Mouse (Mus musculus) CH12.LX (cell line): ENCODE results near the gene Gpr45. TPM values are rescaled to one million over a fixed set of nuclear protein-coding genes. Genes with fewer than 3 reads are reported as not detected.

ENCODE experiments used
- DNase-seq: peaks from one replicate; pipeline ENCODE4 v3.0.0-alpha.2; 2013; ENCODE audit errors: extremely low read depth
- H3K27ac ChIP-seq: 2 replicates; pipeline ENCODE4 v1.5.1; 2012; ENCODE audit warnings: low read depth, mild to moderate bottlenecking, control low read depth, moderate library complexity; ENCODE audit not compliant: insufficient read depth
- H3K27me3 ChIP-seq: replicated peaks from 2 replicates; pipeline ENCODE3; 2012; ENCODE audit warnings: inconsistent platforms
- H3K36me3 ChIP-seq, 2 experiments: replicated peaks in 1 of 2; 2 replicates each; pipeline versions ENCODE3 to v1.6.1; 2012; ENCODE audit warnings: inconsistent platforms in 1 of 2, low read length in 1 of 2, mild to moderate bottlenecking in 1 of 2, mixed read lengths in 1 of 2, moderate library complexity in 1 of 2; ENCODE audit not compliant: control insufficient read depth in 1 of 2, insufficient read depth in 1 of 2
- H3K4me1 ChIP-seq, 2 experiments: 2 replicates each; pipeline ENCODE4 v1.6.1; 2012; ENCODE audit warnings: inconsistent platforms in 1 of 2, moderate library complexity in 1 of 2; ENCODE audit not compliant: insufficient read depth in 2 of 2, control insufficient read depth in 1 of 2
- H3K4me2 ChIP-seq: 2 replicates; pipeline ENCODE4 v1.6.1; 2012; ENCODE audit warnings: low read depth, mild to moderate bottlenecking, control low read depth; ENCODE audit not compliant: poor library complexity, insufficient read depth, severe bottlenecking
- H3K4me3 ChIP-seq, 3 experiments: fragments of 150-350 bp in 1 of 3; sonication (generic) in 1 of 3; replicated peaks in 1 of 3; 2 replicates each; pipeline versions ENCODE3 to v1.5.1; 2011 to 2012; ENCODE audit warnings: low read depth in 2 of 3, low read length in 2 of 3, mild to moderate bottlenecking in 2 of 3, moderate library complexity in 2 of 3, control low read depth in 1 of 3, improper control_type of control experiment in 1 of 3, inconsistent platforms in 1 of 3, mixed read lengths in 1 of 3; ENCODE audit not compliant: poor library complexity in 1 of 3
- H3K79me2 ChIP-seq: replicated peaks from 2 replicates; pipeline ENCODE4 v1.6.1; 2012; ENCODE audit warnings: mild to moderate bottlenecking, moderate library complexity; ENCODE audit not compliant: control insufficient read depth, poor library complexity, insufficient read depth, severe bottlenecking; ENCODE audit errors: extremely low read depth
- H3K9ac ChIP-seq: 2 replicates; pipeline ENCODE4 v1.6.1; 2012; ENCODE audit warnings: low read depth, mild to moderate bottlenecking, control low read depth, moderate library complexity; ENCODE audit not compliant: insufficient read depth
- H3K9me3 ChIP-seq: replicated peaks from 2 replicates; pipeline ENCODE3; 2012; ENCODE audit warnings: low read length, inconsistent platforms, mixed read lengths
- BHLHE40 ChIP-seq: IDR thresholded peaks from 2 replicates; pipeline ENCODE4 v1.6.1; 2011; ENCODE audit warnings: mild to moderate bottlenecking, low read depth, low read length, improper control_type of control experiment
- CHD1 ChIP-seq: IDR thresholded peaks from 2 replicates; pipeline ENCODE4 v1.6.1; 2012; ENCODE audit warnings: low read depth, low read length, improper control_type of control experiment, inconsistent platforms
- CTCF ChIP-seq, 2 experiments: IDR thresholded peaks in 1 of 2; conservative IDR thresholded peaks in 1 of 2; 2 replicates each; pipeline ENCODE4 v1.5.1; 2011 to 2012; ENCODE audit warnings: low read depth in 2 of 2, low read length in 2 of 2, improper control_type of control experiment in 1 of 2, inconsistent platforms in 1 of 2, mild to moderate bottlenecking in 1 of 2, moderate library complexity in 1 of 2
- E2F4 ChIP-seq: IDR thresholded peaks from 2 replicates; pipeline ENCODE4 v1.6.1; 2011; ENCODE audit warnings: low read depth, low read length, improper control_type of control experiment; ENCODE audit not compliant: insufficient replicate concordance
- ELF1 ChIP-seq: IDR thresholded peaks from 2 replicates; pipeline ENCODE4 v1.6.1; 2014; ENCODE audit warnings: low read depth, mild to moderate bottlenecking, inconsistent platforms, low read length, improper control_type of control experiment
- IRF4 ChIP-seq: IDR thresholded peaks from 2 replicates; pipeline ENCODE4 v1.6.1; 2014; ENCODE audit warnings: low read depth, mild to moderate bottlenecking, inconsistent platforms, low read length, improper control_type of control experiment
- JUND ChIP-seq: conservative IDR thresholded peaks from 2 replicates; pipeline ENCODE4 v1.6.1; 2011; ENCODE audit warnings: low read depth, low read length, improper control_type of control experiment
- MAX ChIP-seq: IDR thresholded peaks from 2 replicates; pipeline ENCODE4 v1.6.1; 2011; ENCODE audit warnings: low read length, improper control_type of control experiment
- MEF2A ChIP-seq: IDR thresholded peaks from 2 replicates; pipeline ENCODE4 v1.6.1; 2014; ENCODE audit warnings: low read depth, mild to moderate bottlenecking, inconsistent platforms, low read length, improper control_type of control experiment, borderline replicate concordance
- MYC ChIP-seq: IDR thresholded peaks from 2 replicates; pipeline ENCODE4 v1.6.1; 2011; ENCODE audit warnings: low read depth, mild to moderate bottlenecking, improper control_type of control experiment, low read length
- NELFE ChIP-seq: IDR thresholded peaks from 2 replicates; pipeline ENCODE4 v1.6.1; 2011; ENCODE audit warnings: low read depth, low read length, improper control_type of control experiment
- PAX5 ChIP-seq: IDR thresholded peaks from 2 replicates; pipeline ENCODE4 v1.6.1; 2012; ENCODE audit warnings: low read length, inconsistent platforms, mixed read lengths
- POLR2A ChIP-seq: IDR thresholded peaks from 2 replicates; pipeline ENCODE4 v1.6.1; 2011; ENCODE audit warnings: low read depth, mild to moderate bottlenecking, improper control_type of control experiment, low read length
- POLR2AphosphoS2 ChIP-seq: IDR thresholded peaks from 2 replicates; pipeline ENCODE4 v1.6.1; 2011; ENCODE audit warnings: low read depth, low read length, improper control_type of control experiment
- RAD21 ChIP-seq: IDR thresholded peaks from 2 replicates; pipeline ENCODE4 v1.6.1; 2011; ENCODE audit warnings: low read depth, mild to moderate bottlenecking, low read length, improper control_type of control experiment, moderate library complexity
- RCOR1 ChIP-seq: conservative IDR thresholded peaks from 2 replicates; pipeline ENCODE4 v1.6.1; 2012; ENCODE audit warnings: low read depth, mild to moderate bottlenecking, inconsistent platforms, low read length, improper control_type of control experiment
- SMC3 ChIP-seq: IDR thresholded peaks from 2 replicates; pipeline ENCODE4 v1.6.1; 2011; ENCODE audit warnings: low read depth, low read length, improper control_type of control experiment
- ZC3H11A ChIP-seq: IDR thresholded peaks from 2 replicates; pipeline ENCODE4 v1.6.1; 2012; ENCODE audit warnings: low read depth, mild to moderate bottlenecking, inconsistent platforms, low read length, improper control_type of control experiment
- ZNF384 ChIP-seq: IDR thresholded peaks from 2 replicates; pipeline ENCODE4 v1.6.1; 2012; ENCODE audit warnings: low read depth, low read length, improper control_type of control experiment, inconsistent platforms
- dilution Hi-C: fragments of 300-500 bp; cut with MboI; formaldehyde crosslinking; loops from 2 replicates; pipeline ENCODE4 v1.14.3; 2020; ENCODE audit warnings: low sequenced_read_pairs; ENCODE audit not compliant: extremely low pct_unique_long_range_greater_than_20kb, extremely low pct_ligation_motif_present
- in situ Hi-C: fragments of 300-500 bp; cut with MboI; formaldehyde crosslinking; loops from 3 replicates; pipeline ENCODE4 v1.14.3; 2019; ENCODE audit warnings: low sequenced_read_pairs, low pct_ligation_motif_present, low pct_unique_long_range_greater_than_20kb, mixed read lengths
- polyA plus RNA-seq: library from polyadenylated mRNA; unstranded; fragments of >175 nt; gene quantifications from 2 replicates; pipeline ENCODE4 v1.2.1, GENCODE M21; 2012; ENCODE audit warnings: low read depth; ENCODE audit not compliant: insufficient read length
- total RNA-seq, 2 experiments: library from RNA; depleted of rRNA; stranded (reverse); fragments of 300-350 nt in 1 of 2; fragments of >200 nt in 1 of 2; gene quantifications; 2 replicates each; pipeline ENCODE4 v1.2.3; 2012 to 2014

The Gpr45 gene
- total and polyA plus RNA-seq, 3 experiments = not detected

DNA sequence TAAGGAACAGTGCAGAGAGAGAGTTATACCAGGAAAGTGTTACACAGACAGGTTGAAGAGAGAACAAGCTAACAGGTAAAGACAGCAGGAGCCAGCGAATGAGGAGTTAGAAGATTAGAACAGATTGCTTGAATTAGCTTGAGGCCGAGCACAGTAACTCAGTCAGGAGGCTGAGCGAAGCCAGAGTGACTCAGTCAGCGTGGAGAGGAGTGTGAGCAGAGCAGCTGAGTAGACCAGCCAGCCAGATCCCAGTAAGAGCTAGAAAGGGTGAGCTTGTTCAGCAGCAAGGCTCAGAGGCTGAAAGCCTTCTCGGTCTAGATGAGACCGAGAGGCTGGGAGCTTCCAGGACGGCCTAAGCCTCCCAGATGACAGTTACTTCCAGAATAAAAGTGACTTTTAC lies 46.0 kb upstream of the Gpr45 start:
- in situ Hi-C loops (loop anchor here (25.0 kb wide), 1 partner anchor 356 kb away; no protein-coding TSS in a partner anchor), dilution Hi-C loops (no loop called here)
- Histone ChIP-seq H3K4me3 (no peak overlapping the region), H3K4me1 (peaks cover 0 to 4% of the 10 kb centered on the region in 2 experiments; a peak in 1 of 4 replicates), H3K9me3 (no peaks in the 10 kb centered on the region), H3K79me2 (no peaks in the 10 kb centered on the region), H3K27me3 (no peaks in the 10 kb centered on the region), H3K4me2 (no peak overlapping the region), H3K9ac (no peak overlapping the region), H3K36me3 (peaks cover 26 to 60% of the 10 kb centered on the region in 2 experiments), H3K27ac (no peak overlapping the region)
- no peak for DNase-seq
- TF ChIP-seq POLR2AphosphoS2 = no peak
- TF ChIP-seq MYC = no peak
- TF ChIP-seq JUND = no peak
- TF ChIP-seq BHLHE40 = no peak

DNA sequence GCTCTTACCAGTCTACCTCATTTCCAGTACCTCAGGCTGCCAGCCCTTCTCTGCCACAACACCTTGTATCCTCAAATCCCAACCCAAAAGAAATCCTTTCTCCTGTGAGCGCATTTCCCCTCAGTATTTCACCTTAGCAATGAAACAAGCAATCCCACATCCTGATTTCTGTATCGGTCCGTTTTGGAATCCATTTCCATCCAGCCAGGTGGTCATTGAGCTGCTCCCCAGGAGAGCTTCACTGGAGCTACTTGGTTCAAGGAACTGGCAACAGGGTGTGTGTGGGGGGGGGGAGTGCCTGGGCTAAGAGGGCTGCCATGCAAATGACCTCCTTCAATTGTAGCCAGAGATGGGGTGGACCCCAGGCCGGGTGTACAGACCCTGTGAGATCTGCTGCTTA lies 45.5 kb upstream of the Gpr45 start:
- Histone ChIP-seq H3K9ac (no peak overlapping the region), H3K4me3 (no peak overlapping the region), H3K79me2 (no peaks in the 10 kb centered on the region), H3K36me3 (peaks cover 24 to 56% of the 10 kb centered on the region in 2 experiments), H3K27ac (no peak overlapping the region), H3K27me3 (no peaks in the 10 kb centered on the region), H3K4me1 (peaks cover 0 to 4% of the 10 kb centered on the region in 2 experiments; a peak in 1 of 4 replicates), H3K9me3 (no peaks in the 10 kb centered on the region), H3K4me2 (no peak overlapping the region)
- no peak for DNase-seq
- TF ChIP-seq RCOR1 (no peak), CTCF (conservative IDR thresholded peaks at IDR 0.05 in 1 of 2, IDR thresholded peaks at IDR 0.05 in 1 of 2; ENCODE audit: low read depth in 2 of 2, low read length in 2 of 2) (no peak), NELFE (no peak), MAX (no peak), RAD21 (no peak), MEF2A (no peak), E2F4 (no peak), ZNF384 (no peak), SMC3 (no peak), ZC3H11A (no peak), PAX5 (no peak), IRF4 (no peak), CHD1 (no peak), ELF1 (no peak), BHLHE40 (no peak), JUND (no peak), POLR2A (no peak)
- dilution Hi-C loops = no loop called here
- in situ Hi-C loops = loop anchor here (25.0 kb wide), 1 partner anchor 355 kb away; no protein-coding TSS in a partner anchor
